Mouse (Mus musculus) ES-Bruce4 (cell line): ENCODE measurements at regions not wholly inside any gene's neighbourhood (a gene's known extent, or its start where the extent isn't known, plus 50 kb on each side); places are given as distances from the start of the nearest gene placed in this dataset.

ENCODE experiments used
- H3K27ac ChIP-seq: 2 replicates; pipeline ENCODE4 v1.5.1; 2012; ENCODE audit warnings: low read length, inconsistent platforms; ENCODE audit not compliant: insufficient read depth
- H3K27me3 ChIP-seq: 2 replicates; pipeline ENCODE4 v1.6.1; 2012; ENCODE audit warnings: mild to moderate bottlenecking, low read length, inconsistent platforms; ENCODE audit not compliant: control insufficient read depth, poor library complexity, insufficient read depth, severe bottlenecking
- H3K36me3 ChIP-seq: 2 replicates; pipeline ENCODE4 v1.6.1; 2012; ENCODE audit warnings: inconsistent platforms, mild to moderate bottlenecking, low read length, moderate library complexity; ENCODE audit not compliant: control insufficient read depth, poor library complexity, insufficient read depth, severe bottlenecking
- H3K4me1 ChIP-seq: one replicate; pipeline ENCODE4 v1.8.1; 2011; ENCODE audit warnings: low read length; ENCODE audit not compliant: control insufficient read depth, insufficient read depth
- H3K4me3 ChIP-seq: 2 replicates; pipeline ENCODE4 v1.5.1; 2011; ENCODE audit warnings: low read depth, mild to moderate bottlenecking, low read length
- H3K9ac ChIP-seq: 2 replicates; pipeline ENCODE4 v1.6.1; 2012; ENCODE audit warnings: low read depth, mild to moderate bottlenecking, inconsistent platforms; ENCODE audit not compliant: poor library complexity, severe bottlenecking
- H3K9me3 ChIP-seq: replicated peaks from 2 replicates; pipeline ENCODE4 v1.6.1; 2012; ENCODE audit warnings: mild to moderate bottlenecking, low read length, inconsistent platforms; ENCODE audit not compliant: control insufficient read depth, poor library complexity, insufficient read depth, severe bottlenecking
- CTCF ChIP-seq: IDR thresholded peaks from one replicate; pipeline ENCODE4 v1.8.1; 2011; ENCODE audit warnings: low read depth, low read length
- EP300 ChIP-seq: IDR thresholded peaks from 2 replicates; pipeline ENCODE4 v1.6.1; 2011; ENCODE audit warnings: low read depth, low read length; ENCODE audit not compliant: insufficient read depth
- POLR2A ChIP-seq: IDR thresholded peaks from one replicate; pipeline ENCODE4 v1.8.1; 2011; ENCODE audit warnings: low read length; ENCODE audit not compliant: insufficient read depth

DNA sequence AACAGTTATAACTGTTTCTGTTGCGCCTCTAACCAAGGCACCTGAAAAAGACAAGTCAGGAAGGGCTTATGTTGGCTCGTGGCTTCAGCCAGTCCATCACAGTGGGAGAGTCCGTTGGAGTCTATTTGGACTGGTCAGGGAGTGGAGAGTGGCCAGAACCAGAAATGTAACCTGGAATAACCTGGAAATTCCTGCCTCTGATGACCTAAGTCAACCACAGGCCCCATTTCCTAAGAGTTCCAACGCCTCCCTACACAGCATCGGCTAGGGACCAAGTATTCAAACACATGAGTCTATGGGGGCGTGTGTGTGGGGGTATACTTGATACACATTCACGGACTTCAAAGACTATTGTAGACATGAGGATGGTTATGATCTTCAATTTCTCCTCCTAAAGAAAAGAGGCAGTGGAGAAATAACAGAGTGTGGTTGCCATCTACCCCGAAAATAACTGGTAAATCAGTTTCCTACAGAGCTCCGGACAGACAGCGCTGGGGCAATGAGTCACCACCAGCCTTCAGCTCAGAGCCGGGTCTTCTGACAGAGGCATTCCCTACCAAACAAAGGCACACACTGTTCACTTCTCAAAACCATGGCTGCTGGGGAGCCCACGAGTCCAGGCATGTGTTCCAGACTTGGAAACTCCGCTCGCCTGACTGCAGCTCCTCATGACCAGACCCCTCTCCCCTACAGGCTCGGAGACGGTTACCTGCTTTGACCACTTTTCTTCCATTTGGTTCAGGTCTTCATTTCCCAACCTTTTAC, 167.0 kb upstream of the Irx5 start:
- no peaks in the 10 kb centered on the region; the same call in 1 of the 2 replicates for H3K27me3 ChIP-seq
- H3K9ac ChIP-seq, result no peak overlapping the region
- H3K4me3 ChIP-seq, result no peak overlapping the region
- H3K4me1 ChIP-seq, result peaks cover 2% of the 10 kb centered on the region
- no peak overlapping the region for H3K27ac ChIP-seq
- no peaks in the 10 kb centered on the region for H3K9me3 ChIP-seq
- TF ChIP-seq CTCF (no peak), EP300 (no peak), POLR2A (no peak)
- no peaks in the 10 kb centered on the region for H3K36me3 ChIP-seq

DNA sequence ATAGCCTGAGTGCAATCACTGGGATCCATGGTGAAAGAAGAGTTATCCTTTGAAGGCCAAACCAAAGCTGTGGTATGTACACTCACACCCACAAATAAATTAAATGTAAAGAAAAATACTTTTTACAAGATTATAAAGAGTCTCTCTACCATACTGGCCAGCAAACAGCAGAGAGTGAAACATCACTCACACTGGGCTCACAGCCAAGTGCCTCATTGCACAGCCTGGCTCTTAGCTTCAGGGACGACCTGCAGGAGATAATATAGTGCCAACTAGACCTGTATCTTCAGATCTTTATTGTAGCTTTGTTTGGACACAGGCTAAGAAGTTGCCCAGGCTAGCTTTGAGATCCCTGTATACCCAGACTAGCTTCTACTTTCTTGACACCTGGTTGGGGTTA, 174.1 kb upstream of the Irx5 start:
- Histone ChIP-seq H3K27ac (no peak overlapping the region), H3K9me3 (no peaks in the 10 kb centered on the region), H3K4me1 (no peaks in the 10 kb centered on the region), H3K36me3 (no peaks in the 10 kb centered on the region), H3K27me3 (no peaks in the 10 kb centered on the region), H3K9ac (no peak overlapping the region), H3K4me3 (no peak overlapping the region)
- TF ChIP-seq POLR2A, result no peak
- TF ChIP-seq EP300, result no peak
- TF ChIP-seq CTCF, result no peak

GRCm38 (mm10) chr8:92180651-92181050, 176.8 kb upstream of the Irx5 start:
- no peaks in the 10 kb centered on the region for H3K27me3 ChIP-seq
- no peaks in the 10 kb centered on the region for H3K4me1 ChIP-seq
- no peaks in the 10 kb centered on the region; the same call in 1 of the 2 replicates for H3K9me3 ChIP-seq
- H3K4me3 ChIP-seq, result no peak overlapping the region
- no peak overlapping the region for H3K9ac ChIP-seq
- TF ChIP-seq POLR2A (no peak), CTCF (no peak), EP300 (no peak)
- no peaks in the 10 kb centered on the region for H3K36me3 ChIP-seq
- no peak overlapping the region for H3K27ac ChIP-seq

DNA sequence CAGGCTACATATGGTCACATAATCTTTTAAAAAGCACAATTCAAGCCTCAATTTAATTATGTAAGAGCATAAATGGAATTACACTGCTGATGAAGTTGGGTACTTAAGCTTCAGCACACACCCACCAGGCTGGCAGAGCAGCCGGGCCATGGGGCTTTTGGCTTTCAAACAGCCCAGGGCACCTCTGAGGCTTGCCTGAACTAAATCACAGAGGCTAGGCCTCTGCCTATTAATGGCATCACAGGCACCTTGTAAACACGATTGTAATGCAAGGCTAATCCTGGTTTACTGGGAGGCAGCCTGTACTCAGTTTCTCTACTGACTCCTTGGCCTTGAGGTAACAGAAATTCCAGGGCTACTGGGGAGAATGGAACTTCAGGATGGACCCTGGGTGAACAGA, 178.1 kb upstream of the Irx5 start:
- Histone ChIP-seq H3K27me3 (no peaks in the 10 kb centered on the region), H3K9me3 (no peaks in the 10 kb centered on the region; the same call in 1 of the 2 replicates), H3K36me3 (no peaks in the 10 kb centered on the region), H3K4me3 (no peak overlapping the region), H3K9ac (no peak overlapping the region), H3K4me1 (no peaks in the 10 kb centered on the region), H3K27ac (no peak overlapping the region)
- TF ChIP-seq EP300 (no peak), CTCF (no peak), POLR2A (no peak)

GRCm38 (mm10) chr8:92176101-92176500, 181.3 kb upstream of the Irx5 start:
- no peaks in the 10 kb centered on the region for H3K27me3 ChIP-seq
- no peaks in the 10 kb centered on the region for H3K36me3 ChIP-seq
- H3K4me1 ChIP-seq, result no peaks in the 10 kb centered on the region
- no peaks in the 10 kb centered on the region; the same call in 1 of the 2 replicates for H3K9me3 ChIP-seq
- no peak overlapping the region for H3K9ac ChIP-seq
- H3K4me3 ChIP-seq, result no peak overlapping the region
- TF ChIP-seq EP300, result no peak
- no peak overlapping the region for H3K27ac ChIP-seq

- Histone ChIP-seq H3K36me3 (no peaks in the 10 kb centered on the region), H3K4me1 (no peaks in the 10 kb centered on the region), H3K9me3 (no peaks in the 10 kb centered on the region; the same call in 1 of the 2 replicates), H3K27ac (no peak overlapping the region), H3K27me3 (no peaks in the 10 kb centered on the region), H3K9ac (no peak overlapping the region), H3K4me3 (no peak overlapping the region)
- TF ChIP-seq CTCF (no peak), EP300 (no peak)
These were observed 183.3 kb upstream of the Irx5 start for GRCm38 (mm10) chr8:92174106-92174505.
